Mouse (Mus musculus): Measurements from ENCODE around the gene Bcl2l13.
"Not testable (repeated sequence)": the region's sequence is repeated elsewhere in the genome, so short reads cannot be mapped to it uniquely, and the experiment has no call there.

Bcl2l13 gene

GRCm38 (mm10) chr6:120830866-120831608 is 5.0 kb upstream of the Bcl2l13 start:
- DNase-seq, result no peak

- DNase-seq, result no peak
These were observed 3.9 kb upstream of the Bcl2l13 start for GRCm38 (mm10) chr6:120832097-120832496.

GRCm38 (mm10) chr6:120834766-120835321 is 1.2 kb upstream of the Bcl2l13 start:
- DNase-seq, result no peak

DNA sequence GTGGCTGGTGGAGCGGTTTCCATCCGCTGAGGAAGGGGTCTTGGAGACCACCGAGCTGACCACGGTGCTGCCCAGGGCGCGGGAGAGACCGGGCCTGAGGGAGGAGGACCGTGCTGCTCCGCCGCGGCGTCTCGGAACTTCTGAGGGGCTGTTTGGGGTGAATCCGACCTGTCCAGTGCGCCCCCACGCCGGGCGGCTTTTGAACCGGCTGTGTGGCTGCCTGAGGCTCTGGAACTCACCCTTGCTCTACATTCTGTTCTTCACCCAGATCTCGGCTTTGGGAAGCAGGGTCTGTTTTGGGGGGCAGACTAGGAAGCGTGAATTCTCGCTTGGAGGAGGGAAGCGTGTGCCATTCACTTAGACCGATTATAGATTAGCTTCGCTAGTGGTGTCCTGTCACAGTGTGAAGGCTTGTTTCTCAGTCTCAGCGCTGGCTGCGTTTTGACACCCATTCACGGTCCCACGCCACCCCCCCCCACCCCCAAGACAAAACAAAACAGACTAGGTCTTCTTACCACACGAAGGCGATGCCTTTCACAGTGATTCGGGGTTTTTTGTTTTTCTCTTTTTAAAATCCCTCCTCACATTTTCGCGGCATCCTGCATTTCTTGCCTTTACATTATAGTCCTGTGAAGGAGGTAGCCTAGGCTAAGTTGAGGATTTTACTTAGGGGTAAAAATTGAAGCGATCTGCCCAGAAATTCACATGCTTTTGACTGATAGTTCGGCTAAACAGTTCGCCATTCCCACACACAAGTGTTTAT is 558 bp downstream of the Bcl2l13 start:
- peak; percentile 29 to 65 for DNase-seq

DNA sequence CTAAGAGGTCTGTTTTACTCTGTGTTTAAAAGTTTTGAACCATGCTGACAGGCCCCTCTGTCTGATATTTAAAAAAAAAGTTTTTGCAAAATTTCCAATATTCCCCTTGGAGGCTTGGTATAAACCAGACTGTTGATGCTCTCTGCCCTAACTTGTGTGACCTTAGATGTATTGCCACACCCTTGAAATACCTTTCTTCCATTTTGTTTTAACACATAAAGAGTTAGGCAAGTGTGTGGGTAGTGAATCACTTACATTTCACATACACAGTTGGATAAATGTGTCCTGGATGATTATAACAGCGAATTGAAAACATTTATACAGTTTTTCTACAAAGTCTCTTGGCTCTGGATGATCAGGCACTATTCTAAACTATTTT is 1.1 kb downstream of the Bcl2l13 start:
- no peak for DNase-seq

- DNase-seq, result no peak
These were observed 4.2 kb downstream of the Bcl2l13 start for GRCm38 (mm10) chr6:120840258-120840657.

GRCm38 (mm10) chr6:120841754-120842153 is 5.7 kb downstream of the Bcl2l13 start:
- DNase-seq, result no peak

- DNase-seq, result not testable (repeated sequence)
These were observed 14.7 kb downstream of the Bcl2l13 start for GRCm38 (mm10) chr6:120850720-120851119.

- no peak for DNase-seq
These were observed 18.4 kb downstream of the Bcl2l13 start for GRCm38 (mm10) chr6:120854413-120854812.

DNA sequence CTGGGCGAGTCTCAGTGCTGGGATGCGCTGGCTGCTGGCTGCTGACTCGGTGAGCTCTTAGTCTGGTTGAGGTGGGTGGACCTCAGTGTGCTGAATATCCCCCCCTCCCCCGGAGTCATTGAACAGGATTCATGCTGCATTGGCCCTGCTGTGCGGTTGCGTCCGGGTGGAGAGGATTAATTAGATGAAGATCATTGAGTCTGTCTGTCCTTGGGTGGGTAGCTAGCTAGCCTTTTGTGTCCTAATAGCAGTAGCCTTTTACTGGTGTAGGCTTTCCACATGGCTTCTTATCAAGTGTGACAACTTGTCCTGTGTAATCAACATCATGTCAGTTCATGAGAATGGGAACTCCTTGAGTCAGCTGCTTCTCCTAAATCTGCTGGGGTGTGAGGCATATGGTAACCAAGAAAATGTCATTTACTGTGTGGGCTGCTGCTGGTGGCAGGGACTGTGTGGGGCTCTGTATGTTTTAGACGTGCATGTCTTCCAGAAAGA is 22.3 kb downstream of the Bcl2l13 start:
- no peak for DNase-seq

- no peak for DNase-seq
These were observed 24.1 kb downstream of the Bcl2l13 start for GRCm38 (mm10) chr6:120860079-120860478.

GRCm38 (mm10) chr6:120866051-120866814 is 30.2 kb downstream of the Bcl2l13 start:
- no peak for DNase-seq

DNA sequence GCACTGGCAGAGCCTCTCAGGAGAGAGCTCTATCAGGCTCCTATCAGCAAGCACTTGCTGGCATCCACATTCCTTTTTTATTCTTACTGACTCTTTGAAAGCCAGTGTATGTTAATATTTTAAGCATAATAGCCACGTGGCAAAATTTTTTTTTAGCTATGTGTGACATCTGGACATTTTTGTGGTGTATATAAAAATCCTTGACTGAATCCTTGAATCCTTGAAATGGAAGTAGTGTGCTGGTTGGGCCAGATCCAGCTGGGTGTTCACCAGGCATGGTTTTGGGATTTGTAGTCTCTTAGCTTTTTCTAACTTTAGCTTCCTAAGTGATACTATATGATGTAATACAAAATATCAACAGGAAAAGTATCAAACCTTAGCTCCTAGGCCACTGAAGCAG is 32.8 kb downstream of the Bcl2l13 start:
- DNase-seq, result no peak

DNA sequence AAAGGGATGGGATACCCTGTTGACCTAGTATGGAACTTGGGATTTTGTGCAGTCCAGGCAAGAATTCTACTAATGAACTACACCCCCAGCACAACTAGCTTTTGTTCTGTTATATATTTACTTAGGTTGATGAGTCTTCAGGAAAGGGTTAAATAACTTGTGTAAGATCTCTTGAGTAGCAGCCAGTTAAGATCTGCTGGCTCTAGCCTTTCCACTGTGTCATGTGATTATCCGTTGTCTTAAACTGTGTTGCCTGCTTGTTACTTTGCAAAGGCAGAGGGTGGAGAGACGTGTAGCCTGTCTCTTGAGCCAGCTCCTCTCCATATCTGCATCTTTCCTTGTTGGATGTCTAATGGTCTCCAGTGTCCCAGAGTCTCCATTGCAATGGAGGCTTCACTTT is 35.3 kb downstream of the Bcl2l13 start:
- DNase-seq, result peak; percentile 36 to 64

GRCm38 (mm10) chr6:120873874-120874273 is 37.9 kb downstream of the Bcl2l13 start:
- DNase-seq, result no peak

- no peak for DNase-seq
These were observed 43.0 kb downstream of the Bcl2l13 start for GRCm38 (mm10) chr6:120879046-120879445.

- no peak for DNase-seq
These were observed 48.4 kb downstream of the Bcl2l13 start for GRCm38 (mm10) chr6:120884436-120884835.

DNA sequence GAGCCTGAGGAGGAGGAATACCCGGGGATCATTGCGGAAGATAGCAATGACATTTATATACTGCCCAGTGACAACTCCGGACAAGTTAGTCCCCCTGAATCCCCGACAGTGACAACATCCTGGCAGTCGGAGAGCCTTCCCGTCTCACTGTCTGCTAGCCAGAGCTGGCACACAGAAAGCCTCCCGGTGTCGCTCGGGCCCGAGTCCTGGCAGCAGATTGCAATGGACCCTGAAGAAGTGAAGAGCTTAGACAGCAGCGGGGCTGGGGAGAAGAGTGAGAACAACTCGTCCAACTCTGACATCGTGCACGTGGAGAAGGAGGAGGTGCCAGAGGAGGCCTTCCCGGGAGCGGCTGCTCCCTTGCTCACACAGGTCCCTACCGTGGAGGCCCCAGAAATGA is 50.7 kb downstream of the Bcl2l13 start:
- DNase-seq, result no peak

DNA sequence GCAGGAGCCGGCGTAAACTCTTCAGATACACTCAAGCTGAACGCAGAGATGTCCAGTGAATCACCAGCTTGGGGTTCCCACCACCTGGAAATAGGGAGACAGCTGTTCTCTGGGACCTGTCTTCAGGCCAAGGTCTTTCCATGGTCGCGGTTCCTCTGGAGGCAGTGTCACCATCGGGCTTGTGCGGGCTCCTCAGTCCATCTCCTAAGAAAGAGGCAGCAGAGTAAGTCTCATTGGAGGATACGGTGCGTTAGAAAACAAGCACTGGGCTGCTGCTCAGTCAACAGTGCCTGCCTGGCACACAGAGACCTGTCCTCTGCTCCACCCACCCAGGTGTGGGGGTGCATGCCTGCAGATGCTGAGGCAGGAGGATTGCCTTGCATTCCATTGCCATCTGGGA is 58.1 kb downstream of the Bcl2l13 start:
- DNase-seq, result no peak

GRCm38 (mm10) chr6:120894524-120894923 is 58.5 kb downstream of the Bcl2l13 start:
- no peak for DNase-seq

DNA sequence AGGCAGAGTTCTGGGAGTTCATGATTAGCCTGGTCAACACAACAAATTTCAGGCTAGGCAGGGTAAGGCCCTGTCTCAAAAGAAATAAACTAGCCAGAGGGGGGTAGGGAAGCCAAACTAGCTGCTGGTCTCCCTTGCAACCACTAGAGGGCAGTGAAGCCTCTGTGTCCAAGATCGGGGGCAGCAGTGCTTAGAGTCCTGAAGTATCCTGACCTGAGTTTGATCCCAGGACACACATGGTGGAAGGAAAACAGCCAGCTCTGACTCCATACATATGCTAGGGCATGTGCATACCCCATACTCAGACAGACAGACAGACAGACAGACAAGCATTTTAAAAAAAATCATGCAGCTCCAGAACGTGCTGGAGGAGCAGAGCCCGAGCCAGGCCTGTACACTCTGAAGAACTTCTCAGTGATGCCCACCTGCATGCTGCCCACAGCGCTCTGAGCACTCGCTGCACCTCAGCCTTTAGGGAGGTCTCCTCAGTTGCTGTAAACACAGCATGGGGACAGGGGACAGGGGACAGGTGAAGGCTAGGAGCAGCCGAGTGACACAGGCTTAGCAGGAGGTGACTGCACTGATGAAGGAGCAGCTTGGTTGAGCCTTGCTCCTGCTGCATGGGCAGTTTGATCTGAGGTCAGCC is 62.3 kb downstream of the Bcl2l13 start:
- peak in 1 of 2 experiments; percentile 54 for DNase-seq

All from kidney, postnatal 36 days (tissue).